Mouse (Mus musculus) ES-Bruce4 (cell line): Measurements from ENCODE around the gene Zfp385b. TPM values are rescaled to one million over a fixed set of nuclear protein-coding genes. Genes with fewer than 3 reads are reported as not detected.

ENCODE experiments used
- H3K27ac ChIP-seq: 2 replicates; pipeline ENCODE4 v1.5.1; 2012; ENCODE audit warnings: low read length, inconsistent platforms; ENCODE audit not compliant: insufficient read depth
- H3K27me3 ChIP-seq: 2 replicates; pipeline ENCODE4 v1.6.1; 2012; ENCODE audit warnings: mild to moderate bottlenecking, low read length, inconsistent platforms; ENCODE audit not compliant: control insufficient read depth, poor library complexity, insufficient read depth, severe bottlenecking
- H3K36me3 ChIP-seq: 2 replicates; pipeline ENCODE4 v1.6.1; 2012; ENCODE audit warnings: inconsistent platforms, mild to moderate bottlenecking, low read length, moderate library complexity; ENCODE audit not compliant: control insufficient read depth, poor library complexity, insufficient read depth, severe bottlenecking
- H3K4me1 ChIP-seq: one replicate; pipeline ENCODE4 v1.8.1; 2011; ENCODE audit warnings: low read length; ENCODE audit not compliant: control insufficient read depth, insufficient read depth
- H3K4me3 ChIP-seq: 2 replicates; pipeline ENCODE4 v1.5.1; 2011; ENCODE audit warnings: low read depth, mild to moderate bottlenecking, low read length
- H3K9ac ChIP-seq: 2 replicates; pipeline ENCODE4 v1.6.1; 2012; ENCODE audit warnings: low read depth, mild to moderate bottlenecking, inconsistent platforms; ENCODE audit not compliant: poor library complexity, severe bottlenecking
- H3K9me3 ChIP-seq: replicated peaks from 2 replicates; pipeline ENCODE4 v1.6.1; 2012; ENCODE audit warnings: mild to moderate bottlenecking, low read length, inconsistent platforms; ENCODE audit not compliant: control insufficient read depth, poor library complexity, insufficient read depth, severe bottlenecking
- CTCF ChIP-seq: IDR thresholded peaks from one replicate; pipeline ENCODE4 v1.8.1; 2011; ENCODE audit warnings: low read depth, low read length
- EP300 ChIP-seq: IDR thresholded peaks from 2 replicates; pipeline ENCODE4 v1.6.1; 2011; ENCODE audit warnings: low read depth, low read length; ENCODE audit not compliant: insufficient read depth
- POLR2A ChIP-seq: IDR thresholded peaks from one replicate; pipeline ENCODE4 v1.8.1; 2011; ENCODE audit warnings: low read length; ENCODE audit not compliant: insufficient read depth
- polyA plus RNA-seq: library from polyadenylated mRNA; stranded (reverse); fragments of >200 nt; gene quantifications from 2 replicates; pipeline ENCODE4 v1.2.4, GENCODE M21; 2011; ENCODE audit warnings: low read depth; ENCODE audit not compliant: missing spikeins, insufficient read depth, insufficient read length

Gene Zfp385b
- polyA plus RNA-seq, 1 experiment = not detected

- no peaks in the 10 kb centered on the region for H3K9me3 ChIP-seq
- no peak overlapping the region for H3K27ac ChIP-seq
- no peaks in the 10 kb centered on the region for H3K36me3 ChIP-seq
- no peak overlapping the region for H3K4me3 ChIP-seq
- TF ChIP-seq EP300 (no peak), CTCF (no peak), POLR2A (no peak)
- no peaks in the 10 kb centered on the region for H3K27me3 ChIP-seq
- no peak overlapping the region for H3K9ac ChIP-seq
- H3K4me1 ChIP-seq = no peaks in the 10 kb centered on the region
Observed at GRCm38 (mm10) chr2:77627622-77628231, 191.7 kb downstream of the Zfp385b start.

- H3K9ac ChIP-seq = no peak overlapping the region
- TF ChIP-seq EP300 (no peak), POLR2A (no peak), CTCF (no peak)
- H3K27me3 ChIP-seq = no peaks in the 10 kb centered on the region; the same call in 1 of the 2 replicates
- H3K36me3 ChIP-seq = no peaks in the 10 kb centered on the region
- H3K4me3 ChIP-seq = no peak overlapping the region
- H3K27ac ChIP-seq = no peak overlapping the region
- no peaks in the 10 kb centered on the region for H3K4me1 ChIP-seq
- no peaks in the 10 kb centered on the region for H3K9me3 ChIP-seq
Observed at GRCm38 (mm10) chr2:77618686-77619085, 200.8 kb downstream of the Zfp385b start.

GRCm38 (mm10) chr2:77610303-77610991 is 209.0 kb downstream of the Zfp385b start:
- Histone ChIP-seq H3K4me3 (no peak overlapping the region), H3K27me3 (no peaks in the 10 kb centered on the region; the same call in 1 of the 2 replicates), H3K27ac (no peak overlapping the region), H3K9me3 (no peaks in the 10 kb centered on the region), H3K9ac (no peak overlapping the region), H3K4me1 (no peaks in the 10 kb centered on the region), H3K36me3 (no peaks in the 10 kb centered on the region)
- TF ChIP-seq CTCF (no peak), POLR2A (no peak)

- Histone ChIP-seq H3K36me3 (no peaks in the 10 kb centered on the region), H3K9ac (no peak overlapping the region), H3K4me1 (no peaks in the 10 kb centered on the region), H3K4me3 (no peak overlapping the region), H3K27ac (no peak overlapping the region), H3K27me3 (no peaks in the 10 kb centered on the region), H3K9me3 (no peaks in the 10 kb centered on the region)
- TF ChIP-seq EP300 (no peak), CTCF (no peak), POLR2A (no peak)
Observed at GRCm38 (mm10) chr2:77609452-77609851, 210.0 kb downstream of the Zfp385b start.

GRCm38 (mm10) chr2:77608666-77609065 is 210.8 kb downstream of the Zfp385b start:
- no peaks in the 10 kb centered on the region for H3K4me1 ChIP-seq

GRCm38 (mm10) chr2:77593461-77593860 is 226.0 kb downstream of the Zfp385b start:
- Histone ChIP-seq H3K4me3 (no peak overlapping the region), H3K9me3 (no peaks in the 10 kb centered on the region), H3K4me1 (no peaks in the 10 kb centered on the region), H3K36me3 (no peaks in the 10 kb centered on the region), H3K27me3 (no peaks in the 10 kb centered on the region), H3K27ac (no peak overlapping the region), H3K9ac (no peak overlapping the region)
- TF ChIP-seq CTCF (no peak), POLR2A (no peak), EP300 (no peak)

More at GRCm38 (mm10) chr2:77608666-77609065, 210.8 kb downstream of the Zfp385b start:
- H3K9me3 ChIP-seq = no peaks in the 10 kb centered on the region
- no peak overlapping the region for H3K27ac ChIP-seq
- H3K36me3 ChIP-seq = no peaks in the 10 kb centered on the region
- H3K27me3 ChIP-seq = no peaks in the 10 kb centered on the region
- TF ChIP-seq EP300 (no peak), CTCF (no peak), POLR2A (no peak)
- no peak overlapping the region for H3K4me3 ChIP-seq
- no peak overlapping the region for H3K9ac ChIP-seq
